In the genomic region with DNA sequence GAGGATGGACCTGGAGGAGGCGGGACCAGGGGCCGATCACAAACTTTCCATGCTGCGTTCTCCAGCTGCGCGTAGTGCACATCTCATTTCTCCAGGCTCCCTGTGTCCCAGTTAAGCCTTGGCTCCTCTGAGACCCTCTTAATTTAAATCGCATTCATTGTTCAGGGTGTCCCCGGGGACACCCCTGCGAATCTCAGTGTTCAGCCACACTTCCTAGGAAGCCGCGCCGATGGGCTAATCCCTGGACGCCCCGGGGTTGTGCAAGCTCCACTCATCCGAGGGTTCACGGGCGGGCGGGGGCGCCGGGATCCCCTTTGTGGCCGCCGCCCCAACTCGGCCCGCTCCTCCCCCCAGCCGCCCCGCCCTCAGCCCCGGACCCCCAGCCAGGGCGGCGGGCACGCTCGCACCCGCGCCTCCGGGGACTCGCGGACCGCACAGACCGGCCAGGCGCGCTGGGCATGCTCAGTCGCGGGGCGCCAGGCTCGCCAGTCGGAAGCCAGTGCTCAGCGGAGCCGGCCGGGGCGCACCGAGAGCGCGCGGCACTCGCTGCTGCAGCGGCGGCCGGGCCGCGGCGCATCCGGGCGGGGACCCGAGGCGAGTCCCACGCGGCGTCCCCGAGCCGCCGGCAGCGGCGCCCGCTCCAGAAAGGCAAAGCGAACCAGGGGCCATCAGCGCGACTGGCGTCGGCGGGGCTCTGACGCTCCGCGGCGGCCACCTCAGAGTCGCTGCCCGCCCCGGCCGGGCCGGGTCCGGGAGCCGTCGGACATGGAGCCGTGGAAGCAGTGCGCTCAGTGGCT, we compare ENCODE assay signal across 8 mouse cellular contexts. TPM values are rescaled to one million over a fixed set of nuclear protein-coding genes. Genes with fewer than 3 reads are reported as not detected.
A peak's percentile ranks its signal among the peaks of the same experiment; 100 is the strongest.
DNase-seq lines count a peak whose midpoint lies in the region; ATAC-seq and TF ChIP-seq lines count a peak whose summit lies in the region.

TSS of gene Vav3 (plus strand) at position 380 of the 797 bp plus-strand sequence.

- H3K36me3 ChIP-seq in intestine, embryonic 16.5 days (ENCODE audit: control insufficient read depth, insufficient read depth, low read length): no peaks in the 10 kb centered on the region
- no peaks in the 10 kb centered on the region for H3K36me3 ChIP-seq in limb, embryonic 13.5 days
- no peaks in the 10 kb centered on the region for H3K36me3 ChIP-seq in midbrain, embryonic 13.5 days
- H3K36me3 ChIP-seq in small intestine, adult 2 months (ENCODE audit: control insufficient read depth, insufficient read depth, low read length): no peaks in the 10 kb centered on the region

- under 1% methylated on average over 80 of the region's 92 CpGs for WGBS in intestine, embryonic 16.5 days
- under 1% methylated on average over 92 of the region's 92 CpGs for WGBS in limb, embryonic 13.5 days
- WGBS in midbrain, embryonic 13.5 days: under 1% methylated on average over 92 of the region's 92 CpGs
- WGBS in small intestine, adult 2 months: under 1% methylated on average over 92 of the region's 92 CpGs

- peak within 1 kb of the TSS; percentile 90 for H3K4me2 ChIP-seq in intestine, embryonic 16.5 days (ENCODE audit: low read depth, low read length)
- H3K4me2 ChIP-seq in limb, embryonic 13.5 days (replicated peaks): peak within 1 kb of the TSS; percentile 92
- peak within 1 kb of the TSS; percentile 79 for H3K4me2 ChIP-seq in midbrain, embryonic 13.5 days (replicated peaks)

- DNase-seq in embryo, embryonic 11 days: peak; percentile 83

- H3K4me1 ChIP-seq in intestine, embryonic 16.5 days (ENCODE audit: control insufficient read depth, insufficient read depth, low read length): no peaks in the 10 kb centered on the region; the same call in 1 of the 2 replicates
- peaks cover 13% of the 10 kb centered on the region for H3K4me1 ChIP-seq in limb, embryonic 13.5 days
- H3K4me1 ChIP-seq in midbrain, embryonic 13.5 days (replicated peaks): peaks cover 27% of the 10 kb centered on the region
- no peaks in the 10 kb centered on the region; the same call in 1 of the 2 replicates for H3K4me1 ChIP-seq in small intestine, adult 2 months (ENCODE audit: control insufficient read depth, insufficient read depth, insufficient read length, low read length)

- TF ChIP-seq CTCF in small intestine, adult 2 months (IDR thresholded peaks at IDR 0.05; ENCODE audit: extremely low read depth, insufficient read length, insufficient replicate concordance, low read depth, low read length): no peak

- no peak for TF ChIP-seq POLR2A in small intestine, adult 2 months (IDR thresholded peaks at IDR 0.05; ENCODE audit: low read depth, low read length)

- peak within 1 kb of the TSS; percentile 70 for H3K9ac ChIP-seq in intestine, embryonic 16.5 days (ENCODE audit: low read depth, low read length)
- H3K9ac ChIP-seq in limb, embryonic 13.5 days: peak within 1 kb of the TSS; percentile 74
- peak within 1 kb of the TSS; percentile 87 for H3K9ac ChIP-seq in midbrain, embryonic 13.5 days (replicated peaks)

- no peaks in the 10 kb centered on the region; the same call in 1 of the 2 replicates for H3K27me3 ChIP-seq in intestine, embryonic 16.5 days (replicated peaks; ENCODE audit: control insufficient read depth, insufficient read depth, low read length)
- peaks cover 14% of the 10 kb centered on the region for H3K27me3 ChIP-seq in limb, embryonic 13.5 days
- H3K27me3 ChIP-seq in midbrain, embryonic 13.5 days: peaks cover 6% of the 10 kb centered on the region; the same call in 1 of the 2 replicates
- peaks cover 17% of the 10 kb centered on the region for H3K27me3 ChIP-seq in small intestine, adult 2 months (ENCODE audit: control insufficient read depth, insufficient read depth, low read length)

- ATAC-seq in activated CD4-positive, CD25-positive, alpha-beta regulatory T cell, adult 4 months: peak; percentile 49
- peak; percentile 54 for ATAC-seq in granulocyte monocyte progenitor cell, adult 5-6 weeks (replicated peaks; ENCODE audit: poor library complexity, severe bottlenecking)
- ATAC-seq in intestine, embryonic 16.5 days: peak; percentile 94
- peak; percentile 82 for ATAC-seq in limb, embryonic 13.5 days (ENCODE audit: low FRiP score, low read depth)
- peak; percentile 95 for ATAC-seq in midbrain, embryonic 13.5 days
- no peak for ATAC-seq in erythroid progenitor cell, adult 5-6 weeks (replicated peaks; ENCODE audit: low FRiP score, poor library complexity, severe bottlenecking)

- peak within 1 kb of the TSS; percentile 72 for H3K27ac ChIP-seq in intestine, embryonic 16.5 days (ENCODE audit: low read length)
- peak within 1 kb of the TSS; percentile 65; the same call in 1 of the 2 replicates for H3K27ac ChIP-seq in limb, embryonic 13.5 days
- peak within 1 kb of the TSS; percentile 94 for H3K27ac ChIP-seq in midbrain, embryonic 13.5 days
- H3K27ac ChIP-seq in small intestine, adult 2 months (ENCODE audit: insufficient read depth, low read depth, low read length): peak within 1 kb of the TSS; percentile 12; the same call in 1 of the 2 replicates

- H3K4me3 ChIP-seq in intestine, embryonic 16.5 days (ENCODE audit: low read length): peak within 1 kb of the TSS; percentile 72
- H3K4me3 ChIP-seq in limb, embryonic 13.5 days: peak within 1 kb of the TSS; percentile 79
- peak within 1 kb of the TSS; percentile 75 for H3K4me3 ChIP-seq in midbrain, embryonic 13.5 days (replicated peaks)
- peak within 1 kb of the TSS; percentile 60 for H3K4me3 ChIP-seq in small intestine, adult 2 months (ENCODE audit: low read depth, low read length)

- no peaks in the 10 kb centered on the region for H3K9me3 ChIP-seq in intestine, embryonic 16.5 days (ENCODE audit: control insufficient read depth, low read length)
- H3K9me3 ChIP-seq in limb, embryonic 13.5 days: no peaks in the 10 kb centered on the region
- no peaks in the 10 kb centered on the region for H3K9me3 ChIP-seq in midbrain, embryonic 13.5 days

RNA-seq across cellular contexts. Expression of gene Vav3, which starts in this region (rescaled TPM):
- 10 to 100 TPM in 1 of 2 experiments, 1 to 10 TPM in 1; 8.7 to 12.2 TPM for polyA plus RNA-seq in activated CD4-positive, CD25-positive, alpha-beta regulatory T cell, adult 4 months (2017; shearing (Covaris generic))
- total RNA-seq in granulocyte monocyte progenitor cell, adult 5-6 weeks (2014; fragmentation: Nextera tagmentation): 52.5 and 75.4 TPM in 2 replicates
- 84.4 and 85.7 TPM in 2 replicates for total RNA-seq in granulocyte monocyte progenitor cell, adult 5-6 weeks (2017)
- 18.9 and 19.3 TPM in 2 replicates for polyA plus RNA-seq in intestine, embryonic 16.5 days (2015; fragmentation: Nextera tagmentation; extraction: Ambion mirVana)
- 11.6 and 13.2 TPM in 2 replicates for polyA plus RNA-seq in limb, embryonic 13.5 days (2015; fragmentation: Nextera tagmentation; extraction: Ambion mirVana)
- polyA plus RNA-seq in midbrain, embryonic 13.5 days (2015; fragmentation: Nextera tagmentation; extraction: Ambion mirVana): 32.6 TPM in 2 replicates
- 0.34 and 0.36 TPM in 2 replicates for polyA plus RNA-seq in small intestine, adult 2 months (2012; rRNA removed)
- 1.8 and 18.9 TPM in 2 replicates for total RNA-seq in erythroid progenitor cell, adult 5-6 weeks (2015; ENCODE audit: low replicate concordance)
- total RNA-seq in erythroid progenitor cell, adult 5-6 weeks (2017; ENCODE audit: low replicate concordance): 4.4 and 5.9 TPM in 2 replicates

Comparison
In these comparisons a context has a peak if more than half of its experiments do, and no peak if none do; other contexts are left out.
1. H3K27ac ChIP-seq: peak in every context shown above with its lines; median percentile 94 in midbrain, embryonic 13.5 days; 72 in intestine, embryonic 16.5 days; 65 in limb, embryonic 13.5 days; 12 in small intestine, adult 2 months.